Mouse (Mus musculus): Measurements from ENCODE around the gene Troap. TPM values are rescaled to one million over a fixed set of nuclear protein-coding genes. Genes with fewer than 3 reads are reported as not detected.

The Troap gene
- polyA plus RNA-seq, 1 experiment from 2014 or later, result 23.3 TPM

GRCm38 (mm10) chr15:99096061-99096793, 21.9 kb downstream of the Troap start:
- H3K4me2 ChIP-seq (ENCODE audit: low read depth), result peak overlapping the region; percentile 43
- peak overlapping the region; percentile 32 for H3K4me3 ChIP-seq (ENCODE audit: low read depth, low read length)
- H3K27me3 ChIP-seq (ENCODE audit: control insufficient read depth, insufficient read depth, low read length), result peaks cover 66% of the 10 kb centered on the region
- H3K4me1 ChIP-seq (ENCODE audit: control insufficient read depth, insufficient read depth, low read length), result peaks cover 41% of the 10 kb centered on the region
- H3K9ac ChIP-seq (ENCODE audit: low read length), result peak overlapping the region; percentile 3; the same call in 1 of the 2 replicates
- no peak overlapping the region for H3K27ac ChIP-seq (ENCODE audit: low read depth, low read length)
- DNase-seq (ENCODE audit: low spot score) (no peak), ATAC-seq (ENCODE audit: insufficient read depth, low FRiP score, low TSS enrichment) (no peak)
- H3K9me3 ChIP-seq (ENCODE audit: control insufficient read depth, low read length), result no peaks in the 10 kb centered on the region
- WGBS, result 0% methylated on average over 24 of the region's 24 CpGs
- H3K36me3 ChIP-seq (ENCODE audit: control insufficient read depth, insufficient read depth, low read length), result no peaks in the 10 kb centered on the region

GRCm38 (mm10) chr15:99096831-99097500, 22.6 kb downstream of the Troap start:
- peak overlapping the region; percentile 24 for H3K9ac ChIP-seq (ENCODE audit: low read length)
- H3K4me3 ChIP-seq (ENCODE audit: low read depth, low read length), result peak overlapping the region; percentile 32
- no peaks in the 10 kb centered on the region for H3K9me3 ChIP-seq (ENCODE audit: control insufficient read depth, low read length)
- WGBS, result 0% methylated on average over 48 of the region's 58 CpGs
- peaks cover 62% of the 10 kb centered on the region for H3K27me3 ChIP-seq (ENCODE audit: control insufficient read depth, insufficient read depth, low read length)
- ATAC-seq (ENCODE audit: insufficient read depth, low FRiP score, low TSS enrichment), result no peak
- no peaks in the 10 kb centered on the region for H3K36me3 ChIP-seq (ENCODE audit: control insufficient read depth, insufficient read depth, low read length)
- H3K27ac ChIP-seq (ENCODE audit: low read depth, low read length), result no peak overlapping the region; the same call in 1 of the 2 replicates
- peaks cover 38% of the 10 kb centered on the region for H3K4me1 ChIP-seq (ENCODE audit: control insufficient read depth, insufficient read depth, low read length)
- peak; percentile 65 for DNase-seq (ENCODE audit: low spot score)
- H3K4me2 ChIP-seq (ENCODE audit: low read depth), result peak overlapping the region; percentile 43

GRCm38 (mm10) chr15:99097840-99098492, 23.6 kb downstream of the Troap start:
- Histone ChIP-seq H3K9ac (ENCODE audit: low read length) (peak overlapping the region; percentile 32), H3K4me2 (ENCODE audit: low read depth) (peak overlapping the region; percentile 43), H3K4me1 (ENCODE audit: control insufficient read depth, insufficient read depth, low read length) (peaks cover 36% of the 10 kb centered on the region), H3K9me3 (ENCODE audit: control insufficient read depth, low read length) (no peaks in the 10 kb centered on the region), H3K27me3 (ENCODE audit: control insufficient read depth, insufficient read depth, low read length) (peaks cover 55% of the 10 kb centered on the region), H3K36me3 (ENCODE audit: control insufficient read depth, insufficient read depth, low read length) (no peaks in the 10 kb centered on the region), H3K27ac (ENCODE audit: low read depth, low read length) (no peak overlapping the region), H3K4me3 (ENCODE audit: low read depth, low read length) (peak overlapping the region; percentile 32)
- ATAC-seq (ENCODE audit: insufficient read depth, low FRiP score, low TSS enrichment) (no peak), DNase-seq (ENCODE audit: low spot score) (peak; percentile 49)
- under 1% methylated on average over 39 of the region's 39 CpGs for WGBS

GRCm38 (mm10) chr15:99098493-99098861, 24.1 kb downstream of the Troap start:
- H3K27ac ChIP-seq (ENCODE audit: low read depth, low read length), result no peak overlapping the region
- WGBS, result 1% methylated on average over 9 of the region's 9 CpGs
- H3K4me3 ChIP-seq (ENCODE audit: low read depth, low read length), result no peak overlapping the region
- H3K4me1 ChIP-seq (ENCODE audit: control insufficient read depth, insufficient read depth, low read length), result peaks cover 30% of the 10 kb centered on the region
- peak overlapping the region; percentile 43 for H3K4me2 ChIP-seq (ENCODE audit: low read depth)
- ATAC-seq (ENCODE audit: insufficient read depth, low FRiP score, low TSS enrichment), result no peak
- DNase-seq (ENCODE audit: low spot score), result peak; percentile 33
- H3K9me3 ChIP-seq (ENCODE audit: control insufficient read depth, low read length), result no peaks in the 10 kb centered on the region
- H3K9ac ChIP-seq (ENCODE audit: low read length), result no peak overlapping the region
- H3K36me3 ChIP-seq (ENCODE audit: control insufficient read depth, insufficient read depth, low read length), result no peaks in the 10 kb centered on the region
- peaks cover 53% of the 10 kb centered on the region for H3K27me3 ChIP-seq (ENCODE audit: control insufficient read depth, insufficient read depth, low read length)

GRCm38 (mm10) chr15:99099139-99099556, 24.8 kb downstream of the Troap start:
- WGBS, result 0% methylated on average over 15 of the region's 15 CpGs
- Histone ChIP-seq H3K4me2 (ENCODE audit: low read depth) (peak overlapping the region; percentile 16; the same call in 1 of the 2 replicates), H3K9ac (ENCODE audit: low read length) (no peak overlapping the region), H3K4me1 (ENCODE audit: control insufficient read depth, insufficient read depth, low read length) (peaks cover 26% of the 10 kb centered on the region), H3K27ac (ENCODE audit: low read depth, low read length) (no peak overlapping the region), H3K36me3 (ENCODE audit: control insufficient read depth, insufficient read depth, low read length) (no peaks in the 10 kb centered on the region), H3K4me3 (ENCODE audit: low read depth, low read length) (peak overlapping the region; percentile 8; the same call in 1 of the 2 replicates), H3K9me3 (ENCODE audit: control insufficient read depth, low read length) (no peaks in the 10 kb centered on the region), H3K27me3 (ENCODE audit: control insufficient read depth, insufficient read depth, low read length) (peaks cover 49% of the 10 kb centered on the region)
- ATAC-seq (ENCODE audit: insufficient read depth, low FRiP score, low TSS enrichment) (peak; percentile 13; the same call in 1 of the 2 replicates), DNase-seq (ENCODE audit: low spot score) (peak; percentile 76)

GRCm38 (mm10) chr15:99099984-99100383, 25.6 kb downstream of the Troap start:
- WGBS, result 49% methylated on average over 3 of the region's 3 CpGs
- H3K4me2 ChIP-seq (ENCODE audit: low read depth), result no peak overlapping the region
- H3K27me3 ChIP-seq (ENCODE audit: control insufficient read depth, insufficient read depth, low read length), result peaks cover 46% of the 10 kb centered on the region
- ATAC-seq (ENCODE audit: insufficient read depth, low FRiP score, low TSS enrichment) (no peak), DNase-seq (ENCODE audit: low spot score) (no peak)
- peaks cover 21% of the 10 kb centered on the region for H3K4me1 ChIP-seq (ENCODE audit: control insufficient read depth, insufficient read depth, low read length)
- H3K4me3 ChIP-seq (ENCODE audit: low read depth, low read length), result no peak overlapping the region
- no peak overlapping the region for H3K27ac ChIP-seq (ENCODE audit: low read depth, low read length)
- H3K9ac ChIP-seq (ENCODE audit: low read length), result no peak overlapping the region
- H3K36me3 ChIP-seq (ENCODE audit: control insufficient read depth, insufficient read depth, low read length), result no peaks in the 10 kb centered on the region
- H3K9me3 ChIP-seq (ENCODE audit: control insufficient read depth, low read length), result no peaks in the 10 kb centered on the region

- no peak for ATAC-seq (ENCODE audit: insufficient read depth, low FRiP score, low TSS enrichment)
- no peak overlapping the region for H3K4me3 ChIP-seq (ENCODE audit: low read depth, low read length)
- no peaks in the 10 kb centered on the region for H3K4me1 ChIP-seq (ENCODE audit: control insufficient read depth, insufficient read depth, low read length)
- H3K4me2 ChIP-seq (ENCODE audit: low read depth), result no peak overlapping the region
- H3K9ac ChIP-seq (ENCODE audit: low read length), result no peak overlapping the region
- H3K27me3 ChIP-seq (ENCODE audit: control insufficient read depth, insufficient read depth, low read length), result 0 out of 2 replicates have a peak, but pooled peaks cover 2% of the 10 kb centered on the region
- no peak overlapping the region for H3K27ac ChIP-seq (ENCODE audit: low read depth, low read length)
- H3K36me3 ChIP-seq (ENCODE audit: control insufficient read depth, insufficient read depth, low read length), result no peaks in the 10 kb centered on the region
- 50% methylated on average over 7 of the region's 7 CpGs for WGBS
- no peak for DNase-seq (ENCODE audit: low spot score)
- H3K9me3 ChIP-seq (ENCODE audit: control insufficient read depth, low read length), result no peaks in the 10 kb centered on the region
Measured at GRCm38 (mm10) chr15:99105238-99105637, 30.9 kb downstream of the Troap start.

GRCm38 (mm10) chr15:99107866-99108265, 33.5 kb downstream of the Troap start:
- H3K36me3 ChIP-seq (ENCODE audit: control insufficient read depth, insufficient read depth, low read length), result no peaks in the 10 kb centered on the region
- no peak overlapping the region for H3K4me3 ChIP-seq (ENCODE audit: low read depth, low read length)
- DNase-seq (ENCODE audit: low spot score) (no peak), ATAC-seq (ENCODE audit: insufficient read depth, low FRiP score, low TSS enrichment) (no peak)
- H3K27ac ChIP-seq (ENCODE audit: low read depth, low read length), result no peak overlapping the region
- H3K9me3 ChIP-seq (ENCODE audit: control insufficient read depth, low read length), result no peaks in the 10 kb centered on the region
- no peak overlapping the region for H3K4me2 ChIP-seq (ENCODE audit: low read depth)
- H3K9ac ChIP-seq (ENCODE audit: low read length), result no peak overlapping the region
- H3K4me1 ChIP-seq (ENCODE audit: control insufficient read depth, insufficient read depth, low read length), result no peaks in the 10 kb centered on the region
- H3K27me3 ChIP-seq (ENCODE audit: control insufficient read depth, insufficient read depth, low read length), result 0 out of 2 replicates have a peak, but pooled peaks cover 2% of the 10 kb centered on the region
- WGBS, result 87% methylated on average over 3 of the region's 3 CpGs
